Mouse (Mus musculus) liver, adult (tissue): Measurements from ENCODE around the gene Carmil3.

Experiments used
- GATA4 ChIP-seq: IDR thresholded peaks from 2 replicates; pipeline ENCODE4 v1.6.1; 2014; ENCODE audit warnings: mild to moderate bottlenecking, low read length; ENCODE audit not compliant: insufficient replicate concordance

The Carmil3 gene

GRCm38 (mm10) chr14:55551347-55551746 lies 60.9 kb downstream of the Carmil3 start:
- TF ChIP-seq GATA4 = no peak

GRCm38 (mm10) chr14:55551794-55552193 lies 61.3 kb downstream of the Carmil3 start:
- TF ChIP-seq GATA4 = no peak

GRCm38 (mm10) chr14:55554635-55555034 lies 64.2 kb downstream of the Carmil3 start:
- no peak for TF ChIP-seq GATA4

GRCm38 (mm10) chr14:55555788-55556187 lies 65.3 kb downstream of the Carmil3 start:
- no peak for TF ChIP-seq GATA4

GRCm38 (mm10) chr14:55557003-55557402 lies 66.6 kb downstream of the Carmil3 start:
- no peak for TF ChIP-seq GATA4

GRCm38 (mm10) chr14:55557587-55557986 lies 67.1 kb downstream of the Carmil3 start:
- no peak for TF ChIP-seq GATA4
